Mouse (Mus musculus): Measurements from ENCODE around the gene Haus6.

- TF ChIP-seq USF1 (IDR thresholded peaks at IDR 0.05; ENCODE audit: low read depth) (no peak), CTCF (IDR thresholded peaks at IDR 0.05; ENCODE audit: control insufficient read depth, insufficient read depth, insufficient read length) (no peak), MYOD1 (IDR thresholded peaks at IDR 0.05; ENCODE audit: control insufficient read depth, insufficient read length, low read depth) (no peak), CEBPB (IDR thresholded peaks at IDR 0.05; ENCODE audit: low read depth) (no peak), FOSL1 (IDR thresholded peaks at IDR 0.05; ENCODE audit: insufficient read depth, low read length, poor library complexity, severe bottlenecking) (no peak), MYOG (IDR thresholded peaks at IDR 0.05; ENCODE audit: control insufficient read depth, extremely low read depth, insufficient read length) (no peak)
These were observed 20.0 kb upstream of the Haus6 start for GRCm38 (mm10) chr4:86631831-86632230.

All from C2C12 (cell line).